Mouse (Mus musculus): ENCODE data around the gene 1110002E22Rik. TPM values are rescaled to one million over a fixed set of nuclear protein-coding genes. Genes with fewer than 3 reads are reported as not detected.

1110002E22Rik gene
- polyA plus RNA-seq, 1 experiment, result not detected

GRCm38 (mm10) chr3:138058226-138058625 lies 6.6 kb upstream of the 1110002E22Rik start:
- Histone ChIP-seq H3K27ac (ENCODE audit: control insufficient read depth, insufficient read depth, low read depth, low read length, poor library complexity) (no peak overlapping the region), H3K4me1 (ENCODE audit: control insufficient read depth, insufficient read depth, low read length) (no peaks in the 10 kb centered on the region; the same call in 1 of the 2 replicates), H3K4me3 (replicated peaks; ENCODE audit: control insufficient read depth, low read depth, low read length) (no peak overlapping the region)
- WGBS, result 73% methylated on average over 4 of the region's 4 CpGs
- no peak for TF ChIP-seq POLR2A (IDR thresholded peaks at IDR 0.05; ENCODE audit: borderline replicate concordance, control insufficient read depth, low read depth, low read length)
- no peak for TF ChIP-seq CTCF (IDR thresholded peaks at IDR 0.05; ENCODE audit: control insufficient read depth, insufficient read depth, low read length)

GRCm38 (mm10) chr3:138060429-138060828 lies 4.4 kb upstream of the 1110002E22Rik start:
- H3K4me3 ChIP-seq (replicated peaks; ENCODE audit: control insufficient read depth, low read depth, low read length), result no peak overlapping the region
- no peak for TF ChIP-seq CTCF (IDR thresholded peaks at IDR 0.05; ENCODE audit: control insufficient read depth, insufficient read depth, low read length)
- no peak for TF ChIP-seq POLR2A (IDR thresholded peaks at IDR 0.05; ENCODE audit: borderline replicate concordance, control insufficient read depth, low read depth, low read length)
- WGBS, result 52% methylated on average over 7 of the region's 7 CpGs
- no peaks in the 10 kb centered on the region; the same call in 1 of the 2 replicates for H3K4me1 ChIP-seq (ENCODE audit: control insufficient read depth, insufficient read depth, low read length)
- no peak overlapping the region for H3K27ac ChIP-seq (ENCODE audit: control insufficient read depth, insufficient read depth, low read depth, low read length, poor library complexity)

- WGBS, result 24% methylated on average over 9 of the region's 9 CpGs
- Histone ChIP-seq H3K4me3 (replicated peaks; ENCODE audit: control insufficient read depth, low read depth, low read length) (no peak overlapping the region), H3K4me1 (ENCODE audit: control insufficient read depth, insufficient read depth, low read length) (no peaks in the 10 kb centered on the region; the same call in 1 of the 2 replicates), H3K27ac (ENCODE audit: control insufficient read depth, insufficient read depth, low read depth, low read length, poor library complexity) (no peak overlapping the region)
- no peak for TF ChIP-seq POLR2A (IDR thresholded peaks at IDR 0.05; ENCODE audit: borderline replicate concordance, control insufficient read depth, low read depth, low read length)
- no peak for TF ChIP-seq CTCF (IDR thresholded peaks at IDR 0.05; ENCODE audit: control insufficient read depth, insufficient read depth, low read length)
Measured at GRCm38 (mm10) chr3:138061205-138061911, 3.5 kb upstream of the 1110002E22Rik start.

- WGBS, result 22% methylated on average over 4 of the region's 4 CpGs
- H3K4me3 ChIP-seq (replicated peaks; ENCODE audit: control insufficient read depth, low read depth, low read length), result no peak overlapping the region
- no peak overlapping the region for H3K27ac ChIP-seq (ENCODE audit: control insufficient read depth, insufficient read depth, low read depth, low read length, poor library complexity)
- H3K4me1 ChIP-seq (ENCODE audit: control insufficient read depth, insufficient read depth, low read length), result no peaks in the 10 kb centered on the region; the same call in 1 of the 2 replicates
- TF ChIP-seq POLR2A (IDR thresholded peaks at IDR 0.05; ENCODE audit: borderline replicate concordance, control insufficient read depth, low read depth, low read length), result no peak
- TF ChIP-seq CTCF (IDR thresholded peaks at IDR 0.05; ENCODE audit: control insufficient read depth, insufficient read depth, low read length), result no peak
Measured at GRCm38 (mm10) chr3:138062673-138063072, 2.2 kb upstream of the 1110002E22Rik start.

- Histone ChIP-seq H3K27ac (ENCODE audit: control insufficient read depth, insufficient read depth, low read depth, low read length, poor library complexity) (no peak overlapping the region), H3K4me3 (replicated peaks; ENCODE audit: control insufficient read depth, low read depth, low read length) (no peak overlapping the region), H3K4me1 (ENCODE audit: control insufficient read depth, insufficient read depth, low read length) (no peaks in the 10 kb centered on the region; the same call in 1 of the 2 replicates)
- WGBS, result 43% methylated on average over 14 of the region's 14 CpGs
- TF ChIP-seq POLR2A (IDR thresholded peaks at IDR 0.05; ENCODE audit: borderline replicate concordance, control insufficient read depth, low read depth, low read length) (no peak), CTCF (IDR thresholded peaks at IDR 0.05; ENCODE audit: control insufficient read depth, insufficient read depth, low read length) (no peak)
Measured at GRCm38 (mm10) chr3:138063731-138064329, 1.0 kb upstream of the 1110002E22Rik start.

GRCm38 (mm10) chr3:138065930-138066329 lies 1.1 kb downstream of the 1110002E22Rik start:
- TF ChIP-seq CTCF (IDR thresholded peaks at IDR 0.05; ENCODE audit: control insufficient read depth, insufficient read depth, low read length), result no peak
- TF ChIP-seq POLR2A (IDR thresholded peaks at IDR 0.05; ENCODE audit: borderline replicate concordance, control insufficient read depth, low read depth, low read length), result no peak
- no peaks in the 10 kb centered on the region; the same call in 1 of the 2 replicates for H3K4me1 ChIP-seq (ENCODE audit: control insufficient read depth, insufficient read depth, low read length)
- 90% methylated on average over 16 of the region's 16 CpGs for whole genome bisulfite sequencing
- no peak overlapping the region for H3K4me3 ChIP-seq (replicated peaks; ENCODE audit: control insufficient read depth, low read depth, low read length)
- H3K27ac ChIP-seq (ENCODE audit: control insufficient read depth, insufficient read depth, low read depth, low read length, poor library complexity), result no peak overlapping the region

GRCm38 (mm10) chr3:138066348-138066856 lies 1.6 kb downstream of the 1110002E22Rik start:
- Histone ChIP-seq H3K4me1 (ENCODE audit: control insufficient read depth, insufficient read depth, low read length) (no peaks in the 10 kb centered on the region; the same call in 1 of the 2 replicates), H3K27ac (ENCODE audit: control insufficient read depth, insufficient read depth, low read depth, low read length, poor library complexity) (no peak overlapping the region), H3K4me3 (replicated peaks; ENCODE audit: control insufficient read depth, low read depth, low read length) (no peak overlapping the region)
- 78% methylated on average over 20 of the region's 20 CpGs for WGBS
- TF ChIP-seq POLR2A (IDR thresholded peaks at IDR 0.05; ENCODE audit: borderline replicate concordance, control insufficient read depth, low read depth, low read length) (no peak), CTCF (IDR thresholded peaks at IDR 0.05; ENCODE audit: control insufficient read depth, insufficient read depth, low read length) (no peak)

GRCm38 (mm10) chr3:138067288-138067687 lies 2.4 kb downstream of the 1110002E22Rik start, which contains the start of gene Gm5105:
Gm5105 (minus strand) TSS chr3:138067388.
- Histone ChIP-seq H3K4me3 (replicated peaks; ENCODE audit: control insufficient read depth, low read depth, low read length) (no peak within 1 kb of the TSS), H3K4me1 (ENCODE audit: control insufficient read depth, insufficient read depth, low read length) (no peaks in the 10 kb centered on the region), H3K27ac (ENCODE audit: control insufficient read depth, insufficient read depth, low read depth, low read length, poor library complexity) (no peak within 1 kb of the TSS)
- no peak for TF ChIP-seq POLR2A (IDR thresholded peaks at IDR 0.05; ENCODE audit: borderline replicate concordance, control insufficient read depth, low read depth, low read length)
- TF ChIP-seq CTCF (IDR thresholded peaks at IDR 0.05; ENCODE audit: control insufficient read depth, insufficient read depth, low read length), result no peak
- 86% methylated on average over 12 of the region's 12 CpGs for WGBS

Data from bone marrow, adult 2 months (tissue).